Mouse (Mus musculus): ENCODE measurements around the gene Gdap2. TPM values are rescaled to one million over a fixed set of nuclear protein-coding genes. Genes with fewer than 3 reads are reported as not detected.
A peak's percentile ranks its signal among the peaks of the same experiment; 100 is the strongest.

Gene Gdap2
- total RNA-seq (2014; fragmentation: Nextera tagmentation): 25.6 and 33.3 TPM in 2 replicates
- total RNA-seq (2017): 14.6 and 32.1 TPM in 2 replicates

DNA sequence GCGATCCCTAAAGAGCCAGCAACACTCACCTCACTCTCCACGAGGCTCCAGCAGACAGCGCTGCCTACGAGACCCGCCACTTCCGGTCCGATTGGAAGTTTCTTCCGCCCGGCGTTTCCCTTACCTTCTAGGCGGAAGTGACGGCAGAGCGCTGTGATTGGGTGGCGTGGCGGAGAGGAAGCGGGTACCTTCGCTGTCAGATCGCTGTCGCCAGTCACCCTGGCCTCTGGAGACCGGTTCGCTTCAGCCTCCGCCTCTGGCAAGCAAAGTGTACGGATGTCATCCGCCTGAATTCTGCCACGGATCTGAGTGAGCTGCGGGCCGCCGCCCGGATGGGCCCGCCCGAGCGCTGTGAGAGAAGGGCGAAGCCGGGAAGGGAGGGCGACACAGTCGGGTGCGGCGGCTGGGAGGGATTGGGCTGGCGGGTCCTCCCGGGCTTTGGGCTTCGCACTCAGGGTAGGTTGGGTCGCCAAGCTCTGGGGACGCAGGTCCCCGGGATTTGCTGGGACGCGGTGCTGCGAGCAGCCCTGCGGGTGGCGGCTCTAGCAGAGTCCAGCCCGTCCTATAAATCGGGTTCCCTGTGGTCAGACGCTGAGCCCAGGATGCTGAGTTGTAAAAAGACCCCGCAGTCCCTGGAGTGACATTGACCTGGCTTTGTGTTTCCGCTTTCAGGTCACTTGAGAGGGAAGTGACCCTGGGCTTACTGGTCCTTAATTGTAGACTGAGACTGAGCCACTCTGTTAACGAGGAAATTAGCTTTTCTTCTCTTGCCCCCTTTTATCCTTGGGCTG is at the start of gene Gdap2, which contains the start of gene Wdr3:
Gene Gdap2 (plus strand): TSS at position 67 of the 791 bp plus-strand sequence.
Gene Wdr3 (minus strand): TSS at position 93 of the 791 bp plus-strand sequence.
- peak; percentile 91 for ATAC-seq (replicated peaks; ENCODE audit: poor library complexity, severe bottlenecking)

DNA sequence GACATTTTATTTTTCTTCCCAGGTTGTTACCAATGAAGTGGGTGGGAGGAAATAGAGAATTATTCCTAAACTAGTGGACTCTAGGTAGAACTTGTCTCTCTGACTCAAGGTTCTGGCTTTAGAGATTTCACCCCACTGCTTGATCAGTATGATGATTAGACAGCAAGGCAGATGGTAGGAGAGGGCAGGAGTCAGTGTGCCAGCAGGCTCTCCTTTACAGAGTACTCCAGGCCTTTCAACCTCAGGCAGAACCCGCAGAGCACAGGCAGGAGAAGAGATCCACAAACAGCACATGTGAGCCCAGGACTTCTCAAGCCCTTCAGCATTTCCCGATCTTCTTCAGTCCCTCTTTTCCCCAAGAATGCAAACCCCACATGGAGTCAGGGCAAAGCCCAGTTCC is 43.5 kb upstream of the Gdap2 start:
- no peak for ATAC-seq (replicated peaks; ENCODE audit: poor library complexity, severe bottlenecking)

DNA sequence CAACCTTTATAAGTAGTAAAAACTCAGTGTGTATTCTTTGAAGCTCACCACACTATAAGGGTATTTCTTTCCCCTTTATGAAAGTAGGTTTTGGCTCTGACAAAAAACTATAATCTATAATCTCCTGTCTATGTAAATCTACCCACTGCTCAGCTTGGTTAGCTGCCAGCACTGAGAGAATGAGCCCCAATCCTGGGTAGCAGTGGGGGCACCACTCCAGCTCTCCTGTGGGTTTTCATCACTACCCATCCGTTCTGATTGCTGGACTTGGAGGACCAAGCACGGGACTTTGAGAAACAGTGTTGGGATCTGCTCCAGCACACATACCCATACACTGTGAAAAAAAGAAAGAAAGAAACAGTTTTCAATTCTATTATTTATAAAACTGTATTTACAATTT is 40.2 kb upstream of the Gdap2 start:
- no peak for ATAC-seq (replicated peaks; ENCODE audit: poor library complexity, severe bottlenecking)

DNA sequence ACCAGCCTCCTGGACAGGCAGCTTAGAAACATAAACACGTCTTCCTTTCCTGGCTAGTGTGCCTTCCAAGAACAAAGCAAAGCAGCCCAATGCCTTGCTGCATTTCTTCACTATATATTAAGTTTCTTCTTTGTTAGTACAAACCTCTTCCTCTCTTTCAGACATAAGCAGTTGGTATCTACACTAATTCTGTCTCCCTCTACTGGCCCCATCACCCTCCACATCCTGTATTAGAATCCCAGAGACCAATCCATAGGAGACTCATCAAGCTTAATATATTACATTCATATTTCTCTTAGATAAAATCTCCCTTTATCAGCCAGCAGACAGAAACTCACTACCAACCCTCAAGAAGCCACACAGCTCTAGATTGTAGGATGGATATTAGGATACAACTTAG is 39.7 kb upstream of the Gdap2 start:
- no peak for ATAC-seq (replicated peaks; ENCODE audit: poor library complexity, severe bottlenecking)

DNA sequence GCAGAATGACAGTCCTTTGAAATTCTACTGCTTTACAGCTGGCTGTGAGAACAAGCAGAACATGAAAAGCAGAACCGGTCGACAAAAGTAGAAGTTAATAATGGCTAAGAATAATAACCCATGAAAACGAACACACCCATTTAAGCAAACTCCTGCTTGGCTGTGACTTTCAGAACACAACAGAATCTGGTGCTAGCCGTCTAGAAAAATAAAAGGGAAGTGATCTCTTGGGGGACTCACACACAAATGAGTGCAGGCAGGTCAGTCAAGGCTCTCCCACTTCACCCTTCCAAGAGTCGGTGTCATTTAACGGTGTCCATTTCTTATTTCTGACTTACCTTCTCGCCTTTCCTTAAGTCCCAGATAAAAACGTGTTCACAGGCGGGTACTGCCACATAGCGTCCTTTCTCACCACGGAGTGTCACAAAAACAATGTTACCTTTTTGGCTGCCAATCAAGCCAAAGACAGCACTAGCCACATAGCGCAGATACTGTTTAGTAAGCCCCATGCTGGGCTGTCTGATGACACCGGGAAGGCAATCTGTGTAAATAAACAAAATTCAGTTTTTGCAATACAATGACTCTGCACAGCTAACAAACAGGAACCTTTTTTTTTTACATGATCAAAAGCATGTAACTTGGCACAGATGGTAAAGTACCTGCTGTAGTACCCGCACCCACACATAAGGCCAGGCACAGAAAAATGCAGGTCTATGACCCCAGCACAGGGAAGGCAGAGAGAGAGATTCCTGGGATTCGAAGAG is 1.3 kb upstream of the Gdap2 start:
- ATAC-seq (replicated peaks; ENCODE audit: poor library complexity, severe bottlenecking): peak; percentile 31

DNA sequence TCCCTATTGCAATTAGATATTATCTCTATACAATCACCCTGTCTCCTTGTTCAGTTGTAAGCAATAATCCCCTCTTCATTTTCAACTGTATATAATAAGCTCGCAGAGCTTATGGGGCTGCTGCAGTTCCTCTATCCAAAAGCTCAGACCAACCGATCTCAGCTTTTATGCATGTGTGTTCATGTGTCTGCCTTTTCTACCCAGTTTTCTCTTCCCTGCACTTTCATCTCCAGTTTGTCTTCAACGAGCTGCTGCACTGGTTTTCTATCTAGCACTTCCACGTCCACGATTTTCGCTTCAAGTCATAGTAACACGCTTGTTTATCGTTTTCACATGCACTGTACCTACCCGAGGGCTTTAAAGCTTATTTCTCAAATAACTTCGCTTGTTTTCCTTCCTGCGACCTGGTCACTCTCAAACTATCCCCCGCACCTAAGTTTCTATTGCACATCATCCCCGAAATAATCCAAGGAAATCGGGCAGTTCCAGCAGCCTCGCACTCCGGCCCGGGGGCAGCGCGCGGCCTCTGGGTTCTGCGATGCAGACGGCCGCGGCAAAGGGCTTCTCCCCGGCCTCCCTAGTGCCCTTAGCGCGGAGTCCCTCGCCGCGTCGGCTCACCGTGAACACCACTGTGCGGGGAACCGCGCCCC is 391 bp upstream of the Gdap2 start:
- ATAC-seq (replicated peaks; ENCODE audit: poor library complexity, severe bottlenecking): no peak

DNA sequence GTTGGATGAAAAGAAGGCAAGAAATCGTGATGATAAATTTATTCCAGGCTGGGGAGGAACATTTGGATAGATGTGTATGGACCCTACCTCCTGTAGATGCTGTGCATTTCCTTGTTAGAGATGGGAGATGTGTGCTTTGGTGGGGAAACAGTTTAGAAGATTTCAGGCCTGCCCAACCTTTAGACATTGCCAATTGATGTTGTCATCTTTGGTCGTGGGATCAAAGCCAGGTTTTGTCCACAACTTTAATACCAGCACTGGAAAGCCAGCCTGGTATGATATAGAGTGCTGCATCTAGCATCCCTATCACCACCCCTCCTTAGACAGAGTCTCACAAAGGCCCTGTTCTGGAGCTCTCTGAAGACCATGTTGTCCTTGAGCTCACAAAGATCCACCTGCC is 1.4 kb downstream of the Gdap2 start:
- ATAC-seq (replicated peaks; ENCODE audit: poor library complexity, severe bottlenecking): no peak

DNA sequence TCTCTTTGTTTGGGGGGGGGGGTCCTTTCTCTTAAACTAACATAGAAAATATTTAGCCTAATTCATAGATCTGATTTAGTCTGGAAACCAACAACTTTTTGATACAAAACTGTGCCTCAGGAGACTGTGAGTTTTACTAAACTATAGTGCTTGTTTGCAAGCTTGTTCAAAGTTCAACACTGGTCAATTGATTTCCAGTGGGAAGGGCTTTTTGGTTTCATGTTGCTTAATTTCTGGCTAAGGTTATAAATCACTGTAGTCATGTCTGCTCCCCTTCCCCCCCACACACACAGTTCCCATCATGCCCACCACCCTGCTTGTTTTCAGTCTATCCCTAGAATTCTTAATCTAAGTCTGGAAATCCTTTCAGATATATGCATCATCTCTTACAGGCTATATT is 2.8 kb downstream of the Gdap2 start:
- ATAC-seq (replicated peaks; ENCODE audit: poor library complexity, severe bottlenecking): no peak

DNA sequence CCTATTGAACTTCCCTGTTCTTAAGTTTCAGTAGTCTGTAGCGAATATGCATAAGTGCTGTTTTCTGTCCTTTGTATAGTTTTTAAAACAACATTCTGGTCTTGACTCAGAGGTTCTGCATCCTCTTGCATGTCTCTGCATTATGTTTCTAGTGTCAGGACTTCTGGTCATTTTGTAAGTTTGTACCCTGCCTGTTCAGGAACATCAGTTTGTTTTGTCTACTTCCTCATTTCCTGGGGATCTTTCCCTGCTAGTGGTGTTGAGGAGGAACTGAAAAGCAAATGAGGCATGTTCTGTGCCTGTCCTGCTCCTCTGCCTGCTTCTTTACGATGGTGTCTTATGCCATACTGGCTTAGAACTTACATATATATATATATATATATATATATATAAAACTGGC is 13.8 kb downstream of the Gdap2 start:
- ATAC-seq (replicated peaks; ENCODE audit: poor library complexity, severe bottlenecking): peak; percentile 91

DNA sequence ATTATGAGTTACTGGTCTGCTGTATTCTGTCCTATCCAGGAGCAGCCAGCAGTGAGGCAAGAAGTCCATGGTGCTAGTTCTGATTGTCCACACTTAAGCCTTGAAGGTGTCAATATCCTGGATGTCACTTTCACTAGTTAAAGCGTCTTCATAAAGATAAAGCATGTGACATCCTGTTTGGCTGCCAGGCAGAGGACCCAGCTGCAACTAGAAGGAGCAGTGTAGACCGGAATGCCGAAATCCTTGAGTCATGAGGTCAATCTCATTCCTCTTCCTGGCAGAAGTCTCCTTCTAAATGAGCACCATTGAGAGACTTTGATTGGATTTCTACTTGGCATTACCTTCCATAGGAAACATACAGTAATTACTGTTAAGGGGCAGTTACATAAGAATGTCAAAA is 18.3 kb downstream of the Gdap2 start:
- ATAC-seq (replicated peaks; ENCODE audit: poor library complexity, severe bottlenecking): no peak

DNA sequence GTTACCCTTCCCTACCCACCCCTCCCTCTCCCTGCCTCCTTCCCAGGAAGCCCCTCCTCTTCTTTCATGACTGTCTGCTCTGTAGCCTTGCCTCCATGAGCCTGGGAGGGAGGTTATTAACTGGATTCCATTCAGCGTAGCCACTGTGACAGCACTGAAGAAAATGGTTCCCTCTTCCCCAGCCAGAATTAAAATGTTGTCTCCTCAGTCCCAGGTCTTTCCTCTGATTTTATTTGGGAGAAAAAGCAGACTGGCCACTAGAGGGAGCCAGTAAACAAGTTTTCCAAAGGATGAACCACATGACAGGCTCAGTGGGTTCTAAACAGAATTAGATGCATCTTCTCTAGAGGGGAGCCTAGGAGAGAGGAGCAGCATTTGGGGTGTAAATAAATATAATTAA is 27.3 kb downstream of the Gdap2 start:
- ATAC-seq (replicated peaks; ENCODE audit: poor library complexity, severe bottlenecking): peak; percentile 67

DNA sequence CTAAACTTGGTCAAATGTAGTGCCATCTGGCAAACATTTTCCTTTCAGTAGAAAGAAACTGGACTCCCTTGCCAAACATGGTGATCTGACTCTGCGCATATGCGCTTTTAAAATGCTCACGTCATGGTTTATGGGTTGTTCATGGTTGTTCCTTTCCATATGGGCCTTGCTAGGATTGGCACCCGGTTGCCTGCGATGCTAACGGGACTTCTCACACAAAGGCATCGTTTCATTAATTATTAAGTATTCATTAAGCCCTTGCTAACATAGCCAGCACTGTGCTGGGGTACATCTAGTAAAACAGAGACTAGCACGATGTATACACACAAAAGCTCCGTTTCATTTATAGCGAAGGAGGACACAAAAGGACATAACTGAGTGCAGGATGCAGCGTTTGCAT is 27.7 kb downstream of the Gdap2 start:
- no peak for ATAC-seq (replicated peaks; ENCODE audit: poor library complexity, severe bottlenecking)

DNA sequence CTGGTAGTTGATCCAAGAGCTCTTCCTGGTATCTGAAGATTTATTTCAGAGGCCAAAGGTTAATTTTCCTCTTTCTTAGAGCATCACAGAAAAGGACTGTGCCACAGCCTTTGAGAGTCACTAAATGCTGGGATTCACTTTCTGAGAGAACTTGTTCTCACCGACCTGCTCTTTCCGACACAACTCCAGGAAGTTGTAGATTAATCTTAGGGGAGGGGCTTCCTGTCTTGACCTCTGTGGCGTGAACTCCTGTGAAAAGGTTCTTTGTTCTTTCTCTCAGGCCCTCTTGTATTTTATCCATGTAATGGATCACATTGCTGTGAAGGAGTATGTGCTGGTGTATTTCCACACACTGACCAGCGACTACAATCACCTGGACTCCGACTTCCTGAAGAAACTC is 32.0 kb downstream of the Gdap2 start:
- no peak for ATAC-seq (replicated peaks; ENCODE audit: poor library complexity, severe bottlenecking)

DNA sequence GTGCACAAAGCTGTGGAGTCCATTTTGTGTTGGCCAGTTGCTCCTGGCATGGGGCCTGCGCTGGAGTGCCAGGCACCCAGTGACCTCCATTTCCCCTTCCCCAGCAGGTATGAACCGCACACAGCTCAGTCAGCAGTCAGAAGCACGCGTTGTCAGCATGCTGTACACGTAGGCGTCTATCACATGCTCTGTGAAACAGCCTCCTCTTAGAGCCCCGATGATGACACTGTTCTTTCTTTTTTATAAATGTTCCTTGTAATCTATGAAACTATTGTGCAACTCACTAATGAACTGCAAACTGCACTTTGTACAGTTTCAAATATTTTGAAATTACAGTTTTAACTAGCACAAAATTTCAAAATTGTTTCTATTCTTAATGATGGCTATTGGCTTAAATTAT is 39.4 kb downstream of the Gdap2 start:
- no peak for ATAC-seq (replicated peaks; ENCODE audit: poor library complexity, severe bottlenecking)

DNA sequence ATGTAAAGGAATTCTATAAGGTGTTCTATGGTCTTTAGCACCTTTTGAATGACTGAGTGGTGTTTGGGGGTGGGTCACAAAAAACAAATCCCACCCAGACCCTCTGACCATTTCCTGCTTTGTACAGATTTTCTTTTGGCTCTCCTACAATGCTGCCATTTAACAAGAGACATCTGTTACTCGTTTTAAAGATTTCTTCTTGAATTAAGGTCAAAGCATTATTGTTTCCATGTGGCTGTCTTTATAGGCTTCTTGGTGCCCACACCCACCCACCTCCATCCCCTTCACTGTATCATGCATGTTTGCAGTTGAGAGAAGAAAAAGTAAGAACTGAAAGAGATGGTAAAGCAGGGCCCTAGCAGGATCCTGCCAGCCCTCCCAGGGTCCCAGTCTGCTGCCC is 44.8 kb downstream of the Gdap2 start:
- ATAC-seq (replicated peaks; ENCODE audit: poor library complexity, severe bottlenecking): no peak

DNA sequence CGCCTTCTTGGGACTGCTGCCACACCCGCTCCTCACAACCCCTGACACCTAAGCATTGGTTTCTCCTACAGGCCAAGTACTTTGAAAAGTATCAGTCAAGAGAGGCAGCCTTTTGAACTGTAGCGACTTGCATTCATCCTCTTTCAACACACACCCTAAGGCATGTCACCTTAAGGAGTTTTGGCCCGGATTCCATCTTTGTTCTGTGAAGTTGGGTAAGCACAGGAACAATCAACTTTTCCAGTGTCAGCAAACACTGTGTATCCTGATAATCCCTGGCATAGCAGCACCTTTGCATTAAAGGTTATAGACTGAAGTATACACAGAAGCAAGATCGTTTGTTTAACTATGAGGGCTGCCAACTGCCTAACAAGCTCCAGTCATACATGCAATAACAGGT is 53.3 kb downstream of the Gdap2 start:
- ATAC-seq (replicated peaks; ENCODE audit: poor library complexity, severe bottlenecking): no peak

DNA sequence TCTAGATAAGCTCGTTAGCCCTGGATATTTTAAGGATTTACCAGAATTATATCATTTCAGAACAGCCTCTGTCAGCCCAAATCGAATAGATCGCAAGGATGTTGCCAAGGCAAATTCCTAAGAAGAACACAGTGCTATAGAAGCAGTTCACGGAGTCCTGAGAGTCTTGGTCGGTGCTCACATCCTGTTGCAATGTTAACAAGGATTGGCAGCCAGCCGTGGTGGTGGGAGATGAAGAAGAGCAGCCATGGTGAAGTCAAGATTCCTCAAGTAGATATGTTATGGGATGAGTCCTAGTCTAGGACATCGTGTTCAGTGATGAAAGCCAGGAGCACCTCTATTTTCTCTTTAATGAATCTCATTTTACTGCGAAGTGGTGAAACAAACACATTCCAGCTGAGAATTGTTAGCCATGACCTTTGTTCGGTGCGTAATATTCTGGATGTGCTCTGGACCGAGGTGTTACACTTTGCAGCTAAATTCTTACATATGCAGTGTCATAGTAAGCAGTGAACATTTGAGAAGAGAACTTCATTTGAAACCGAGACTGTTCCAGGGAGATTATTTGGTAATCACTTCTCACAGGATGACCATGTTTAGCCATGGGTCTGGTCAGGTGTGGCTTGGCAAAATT is 63.3 kb downstream of the Gdap2 start:
- ATAC-seq (replicated peaks; ENCODE audit: poor library complexity, severe bottlenecking): no peak

DNA sequence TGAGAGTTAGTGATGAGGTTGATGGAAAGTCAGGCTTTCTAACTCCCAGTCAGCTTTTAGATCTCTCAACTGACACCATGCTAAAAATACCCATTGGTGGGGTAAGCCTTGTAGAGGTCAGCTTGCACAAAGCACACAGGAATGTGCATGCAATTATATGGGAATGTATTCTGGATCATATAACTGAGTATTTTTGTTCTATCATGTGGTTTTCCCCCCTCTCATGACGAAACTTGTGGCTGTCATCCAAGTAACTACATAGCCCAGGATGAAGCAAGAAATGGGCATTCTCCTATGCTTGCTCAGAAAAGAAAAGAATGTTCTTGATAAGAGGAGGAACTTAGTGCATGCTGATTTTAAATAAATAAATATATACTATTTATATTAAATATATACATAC is 65.3 kb downstream of the Gdap2 start:
- ATAC-seq (replicated peaks; ENCODE audit: poor library complexity, severe bottlenecking): no peak

DNA sequence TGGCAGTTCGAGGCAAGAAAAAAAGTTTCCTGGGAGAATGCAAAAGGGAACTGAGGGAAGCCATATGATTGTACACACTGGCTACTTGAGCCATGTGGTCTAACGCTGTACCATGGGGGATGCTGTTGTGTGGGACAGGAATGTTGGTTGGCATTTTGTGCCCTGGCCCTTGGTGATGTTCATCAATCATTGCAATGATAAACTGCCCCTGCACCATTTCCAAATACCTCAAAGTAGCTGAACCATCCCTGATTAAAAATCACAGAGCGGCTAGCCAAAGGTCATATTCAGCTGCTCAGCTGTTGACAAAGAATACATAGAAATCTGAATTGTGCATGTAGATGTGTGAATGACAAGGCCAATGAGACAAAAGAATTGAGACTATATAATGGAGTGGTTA is 66.8 kb downstream of the Gdap2 start:
- ATAC-seq (replicated peaks; ENCODE audit: poor library complexity, severe bottlenecking): no peak

DNA sequence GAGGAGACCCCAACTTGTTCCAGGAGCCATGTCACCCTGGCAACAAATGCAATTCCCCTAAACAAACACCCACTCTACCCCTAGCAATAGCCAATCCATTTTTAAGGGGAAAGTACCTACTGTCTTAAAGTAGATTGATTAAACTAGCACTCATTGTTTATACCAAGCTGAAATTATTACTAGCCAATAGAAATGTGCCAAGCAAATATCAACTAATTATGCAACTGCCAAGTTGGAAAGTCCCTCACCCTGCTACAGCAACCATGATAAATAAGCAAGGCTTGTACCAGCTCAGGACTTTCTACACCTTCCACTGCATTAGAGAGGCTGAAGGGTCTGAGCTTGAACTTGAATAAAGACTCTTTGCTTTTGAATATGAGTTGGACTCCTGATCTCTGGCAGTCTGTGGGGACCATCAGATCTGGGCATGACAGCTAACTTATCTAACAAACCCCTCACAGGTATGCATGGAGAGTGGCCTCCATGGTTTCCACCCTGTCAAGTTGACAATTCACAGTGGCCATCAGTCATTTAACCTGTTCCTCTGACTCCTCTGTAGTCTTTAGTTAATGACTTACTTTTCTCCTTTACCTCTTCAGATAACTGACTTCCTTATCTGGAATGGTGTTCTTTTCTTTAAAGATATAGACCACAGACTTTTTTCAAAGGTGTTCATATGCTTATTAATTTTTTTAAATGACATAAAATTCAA is 74.7 kb downstream of the Gdap2 start:
- no peak for ATAC-seq (replicated peaks; ENCODE audit: poor library complexity, severe bottlenecking)
